Mouse (Mus musculus) liver, embryonic 11.5 days (tissue): ENCODE measurements at regions not wholly inside any gene's neighbourhood (a gene's known extent, or its start where the extent isn't known, plus 50 kb on each side); places are given as distances from the start of the nearest gene placed in this dataset.

ENCODE experiments used
- ATAC-seq: fragments of 200-750 bp; cut with Nextera tagmentation; replicated peaks from 2 replicates; pipeline ENCODE4 v1.8.0; 2017; ENCODE audit warnings: moderate number of reproducible peaks, mild to moderate bottlenecking, moderate TSS enrichment, moderate library complexity; ENCODE audit not compliant: low FRiP score
- DNase-seq: peaks from one replicate; pipeline ENCODE4 v3.0.0-alpha.2; 2017; ENCODE audit warnings: low spot score
- H3K27ac ChIP-seq: fragments of 300-500 bp; sonication (generic); 2 replicates; pipeline ENCODE4 v1.5.1; 2014; ENCODE audit warnings: mild to moderate bottlenecking, low read depth, low read length, control low read depth
- H3K27me3 ChIP-seq: fragments of 300-500 bp; sonication (generic); replicated peaks from 2 replicates; pipeline ENCODE4 v1.6.1; 2014; ENCODE audit warnings: low read length, mixed read lengths; ENCODE audit not compliant: control insufficient read depth, insufficient read depth
- H3K36me3 ChIP-seq: fragments of 300-500 bp; sonication (generic); 2 replicates; pipeline ENCODE4 v1.6.1; 2014; ENCODE audit warnings: mild to moderate bottlenecking, low read length, moderate library complexity, mixed read lengths; ENCODE audit not compliant: control insufficient read depth, insufficient read depth
- H3K4me1 ChIP-seq: fragments of 300-500 bp; sonication (generic); replicated peaks from 2 replicates; pipeline ENCODE4 v1.6.1; 2014; ENCODE audit warnings: low read length, mixed read lengths; ENCODE audit not compliant: control insufficient read depth, insufficient read depth
- H3K4me2 ChIP-seq: fragments of 300-500 bp; sonication (generic); 2 replicates; pipeline ENCODE4 v1.6.1; 2014; ENCODE audit warnings: mild to moderate bottlenecking, control low read depth, moderate library complexity
- H3K4me3 ChIP-seq: fragments of 300-500 bp; sonication (generic); 2 replicates; pipeline ENCODE4 v1.5.1; 2014; ENCODE audit warnings: low read depth, low read length, control low read depth
- H3K9ac ChIP-seq: fragments of 300-500 bp; sonication (generic); 2 replicates; pipeline ENCODE4 v1.6.1; 2014; ENCODE audit warnings: low read depth, low read length, control low read depth
- H3K9me3 ChIP-seq: fragments of 300-500 bp; sonication (generic); 2 replicates; pipeline ENCODE4 v1.6.1; 2016; ENCODE audit warnings: low read length, inconsistent platforms, mixed read lengths; ENCODE audit not compliant: control insufficient read depth
- WGBS: fragments of 180-500 bp; shearing (Covaris S2); extraction: QIAGEN DNeasy Blood & Tissue Kit; methylation state at CpG from one replicate; pipeline ENCODE4 v1.1.7; 2014; 5-methylcytosine and 5-hydroxymethylcytosine counted together

DNA sequence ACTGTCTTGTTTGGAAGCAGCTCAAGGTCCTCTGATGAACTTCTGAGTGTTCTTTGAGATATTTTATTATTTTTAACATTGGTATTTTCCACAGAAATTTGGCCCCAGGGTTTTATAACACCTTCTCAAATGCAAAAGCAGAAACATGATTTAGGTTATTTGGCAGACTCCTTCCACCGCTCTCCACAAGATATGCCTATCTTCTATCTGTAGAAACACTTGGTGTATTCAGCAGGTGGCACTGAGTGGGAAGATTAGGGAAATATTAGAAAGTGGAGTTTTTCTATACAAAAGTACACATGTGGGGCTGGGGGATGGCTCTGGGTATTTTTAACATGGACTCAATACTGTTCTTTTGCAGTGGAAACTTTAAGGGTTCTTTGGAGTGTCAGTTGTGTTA, 475.3 kb downstream of the Dach1 start:
- H3K9ac ChIP-seq: no peak overlapping the region
- no peak overlapping the region for H3K4me2 ChIP-seq
- no peak overlapping the region for H3K4me3 ChIP-seq
- H3K27ac ChIP-seq: no peak overlapping the region
- H3K9me3 ChIP-seq: no peaks in the 10 kb centered on the region
- DNase-seq (no peak), ATAC-seq (no peak)
- H3K27me3 ChIP-seq: no peaks in the 10 kb centered on the region
- no peaks in the 10 kb centered on the region for H3K36me3 ChIP-seq
- 92% methylated on average over 1 of the region's 1 CpGs for WGBS
- H3K4me1 ChIP-seq: no peaks in the 10 kb centered on the region

DNA sequence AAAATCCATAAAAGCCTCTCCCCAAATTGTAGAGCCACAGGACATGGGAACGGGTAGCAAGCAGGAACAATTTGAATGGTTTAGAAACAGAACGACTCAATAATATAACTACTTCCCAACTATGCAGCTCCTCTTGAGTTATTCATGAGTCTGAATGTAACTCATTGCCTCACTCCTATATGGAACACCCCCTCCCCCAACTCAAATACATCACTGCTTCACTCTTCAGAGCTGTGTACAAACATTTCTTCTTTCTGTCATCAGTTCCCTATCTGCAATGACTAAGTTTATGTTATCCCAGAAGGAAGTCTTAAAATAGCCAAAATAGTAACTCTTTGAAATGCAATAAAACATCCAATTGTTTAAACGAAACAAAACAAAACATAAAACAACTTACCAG, 484.9 kb downstream of the Dach1 start:
- H3K4me3 ChIP-seq: no peak overlapping the region
- WGBS: 81% methylated on average over 3 of the region's 3 CpGs
- no peaks in the 10 kb centered on the region for H3K4me1 ChIP-seq
- H3K9me3 ChIP-seq: no peaks in the 10 kb centered on the region
- H3K36me3 ChIP-seq: no peaks in the 10 kb centered on the region
- ATAC-seq (no peak), DNase-seq (no peak)
- no peak overlapping the region for H3K27ac ChIP-seq
- H3K9ac ChIP-seq: no peak overlapping the region
- H3K27me3 ChIP-seq: no peaks in the 10 kb centered on the region
- H3K4me2 ChIP-seq: no peak overlapping the region

DNA sequence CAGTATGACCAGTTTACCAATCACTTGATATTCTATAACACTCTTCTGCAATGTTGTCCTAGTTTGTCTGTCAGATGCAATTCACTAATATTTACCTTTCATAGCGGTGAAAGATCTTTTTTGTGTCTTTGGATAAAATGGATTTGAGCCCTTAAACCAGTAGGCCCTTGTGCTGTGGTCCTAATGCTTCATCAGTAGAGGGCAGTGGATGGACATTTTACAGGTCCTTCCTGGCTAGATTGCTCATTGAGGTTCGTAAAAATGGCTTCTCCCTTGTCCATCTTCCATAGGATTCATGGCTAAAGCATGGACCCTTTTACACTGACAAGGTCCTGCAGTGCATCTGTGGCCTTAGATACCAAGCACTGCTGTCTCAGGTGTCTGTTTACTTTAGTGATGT, 501.8 kb downstream of the Dach1 start:
- Histone ChIP-seq H3K4me2 (no peak overlapping the region), H3K27ac (no peak overlapping the region), H3K36me3 (no peaks in the 10 kb centered on the region), H3K27me3 (no peaks in the 10 kb centered on the region), H3K4me1 (no peaks in the 10 kb centered on the region), H3K9ac (no peak overlapping the region), H3K9me3 (no peaks in the 10 kb centered on the region), H3K4me3 (no peak overlapping the region)
- WGBS: 79% methylated on average over 2 of the region's 2 CpGs
- DNase-seq (no peak), ATAC-seq (no peak)

DNA sequence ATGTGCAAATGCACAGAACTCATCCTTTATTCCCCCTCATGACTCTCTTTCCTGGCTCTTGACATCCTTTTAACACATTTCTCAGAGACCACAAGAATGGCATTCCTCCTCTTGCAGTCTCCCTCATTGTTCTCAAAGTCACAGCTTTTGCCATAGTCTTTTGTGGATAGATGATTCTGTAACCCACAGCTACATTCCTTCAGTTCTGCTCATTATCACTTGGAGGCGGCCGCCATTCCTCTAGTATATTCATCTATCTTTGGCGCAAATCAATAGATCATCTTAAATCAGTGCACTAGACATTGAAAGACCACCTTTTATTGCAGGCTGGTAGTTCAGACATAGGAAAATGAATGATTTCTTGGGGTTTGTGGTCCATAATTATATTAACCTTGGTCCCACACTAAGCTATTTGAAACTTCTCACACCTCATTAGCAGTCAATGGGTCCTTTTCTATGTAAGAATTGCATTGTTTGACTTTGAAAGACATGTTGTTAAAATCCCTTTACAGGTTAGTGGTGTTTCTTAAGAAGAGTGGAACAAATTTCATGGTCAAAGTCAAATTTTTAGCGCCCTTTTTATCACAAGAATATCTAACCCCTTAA, 531.3 kb downstream of the Dach1 start:
- Histone ChIP-seq H3K9ac (no peak overlapping the region), H3K4me1 (no peaks in the 10 kb centered on the region), H3K27ac (no peak overlapping the region), H3K36me3 (no peaks in the 10 kb centered on the region), H3K9me3 (no peaks in the 10 kb centered on the region), H3K27me3 (no peaks in the 10 kb centered on the region), H3K4me3 (no peak overlapping the region), H3K4me2 (no peak overlapping the region)
- 81% methylated on average over 4 of the region's 4 CpGs for WGBS
- DNase-seq (no peak), ATAC-seq (no peak)

DNA sequence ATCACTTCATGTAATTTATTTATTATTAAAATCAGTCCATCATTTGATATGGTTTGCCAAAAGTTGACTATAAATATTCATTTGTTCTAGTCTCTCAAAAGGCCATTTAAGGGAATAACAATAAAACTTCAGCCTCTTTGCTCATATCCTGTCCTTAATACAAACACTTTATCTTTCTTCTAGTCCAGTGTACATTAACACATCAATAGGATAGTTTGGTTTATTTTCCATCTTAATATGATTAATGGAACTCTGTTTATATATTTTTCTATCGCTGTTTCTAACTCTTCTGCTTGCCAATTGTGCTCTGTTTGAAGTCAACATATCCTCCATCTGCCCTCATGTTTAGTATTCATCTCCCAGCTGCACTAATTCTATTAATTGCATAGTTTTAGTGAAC, 558.1 kb downstream of the Dach1 start:
- ATAC-seq: no peak
- H3K4me2 ChIP-seq: no peak overlapping the region
- no peaks in the 10 kb centered on the region for H3K9me3 ChIP-seq
- no peak overlapping the region for H3K27ac ChIP-seq
- DNase-seq: no peak
- H3K27me3 ChIP-seq: no peaks in the 10 kb centered on the region
- 75% methylated on average over 1 of the region's 1 CpGs for WGBS
- H3K4me3 ChIP-seq: no peak overlapping the region
- H3K9ac ChIP-seq: no peak overlapping the region
- no peaks in the 10 kb centered on the region for H3K36me3 ChIP-seq
- no peaks in the 10 kb centered on the region for H3K4me1 ChIP-seq

DNA sequence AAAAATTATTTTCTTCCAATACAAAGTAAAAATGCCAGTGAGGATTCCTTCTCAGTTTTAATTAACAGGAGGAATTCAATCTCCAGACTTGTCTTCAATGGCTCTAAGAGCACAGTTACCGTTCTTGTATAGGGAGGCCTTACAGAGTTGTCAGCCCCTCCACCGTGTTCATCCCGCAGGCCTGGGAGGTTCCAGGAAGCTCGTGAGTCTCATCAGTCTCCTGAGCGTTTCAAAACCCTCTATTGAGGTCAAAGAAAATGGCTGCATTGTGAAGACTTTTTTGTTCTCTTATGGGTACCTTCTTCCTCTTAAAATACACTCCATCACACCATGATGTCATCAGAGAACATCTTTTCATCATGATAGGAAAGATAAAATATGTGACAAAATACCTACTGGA, 572.9 kb downstream of the Dach1 start:
- ATAC-seq: no peak
- Histone ChIP-seq H3K9ac (no peak overlapping the region), H3K4me3 (no peak overlapping the region), H3K36me3 (no peaks in the 10 kb centered on the region), H3K9me3 (no peaks in the 10 kb centered on the region), H3K27me3 (no peaks in the 10 kb centered on the region), H3K4me2 (no peak overlapping the region), H3K4me1 (no peaks in the 10 kb centered on the region), H3K27ac (no peak overlapping the region)
- WGBS: 77% methylated on average over 5 of the region's 5 CpGs
- no peak for DNase-seq

DNA sequence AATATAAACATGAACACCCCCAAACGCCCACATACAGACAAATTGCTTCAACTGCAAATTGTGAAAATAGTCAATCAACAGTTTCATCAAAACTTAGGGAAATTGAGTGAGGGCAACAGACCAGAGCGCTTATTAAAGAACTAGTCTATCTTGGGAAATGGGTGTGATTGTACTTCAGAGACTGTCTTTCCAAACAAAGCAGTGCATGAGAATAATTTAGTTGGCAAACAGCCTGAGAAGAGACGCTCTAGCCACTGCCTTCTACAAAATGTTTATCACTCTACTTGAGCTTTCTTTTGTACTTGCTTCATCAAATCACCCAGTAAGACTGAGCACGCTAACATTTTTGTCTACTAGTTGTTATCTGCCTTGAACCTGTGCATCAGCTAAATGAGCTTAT, 581.0 kb downstream of the Dach1 start:
- no peak overlapping the region for H3K4me2 ChIP-seq
- no peaks in the 10 kb centered on the region for H3K36me3 ChIP-seq
- no peak for DNase-seq
- H3K27ac ChIP-seq: no peak overlapping the region
- no peaks in the 10 kb centered on the region for H3K4me1 ChIP-seq
- no peaks in the 10 kb centered on the region for H3K9me3 ChIP-seq
- H3K27me3 ChIP-seq: no peaks in the 10 kb centered on the region
- no peak overlapping the region for H3K9ac ChIP-seq
- no peak for ATAC-seq
- H3K4me3 ChIP-seq: no peak overlapping the region
- 80% methylated on average over 4 of the region's 4 CpGs for WGBS

DNA sequence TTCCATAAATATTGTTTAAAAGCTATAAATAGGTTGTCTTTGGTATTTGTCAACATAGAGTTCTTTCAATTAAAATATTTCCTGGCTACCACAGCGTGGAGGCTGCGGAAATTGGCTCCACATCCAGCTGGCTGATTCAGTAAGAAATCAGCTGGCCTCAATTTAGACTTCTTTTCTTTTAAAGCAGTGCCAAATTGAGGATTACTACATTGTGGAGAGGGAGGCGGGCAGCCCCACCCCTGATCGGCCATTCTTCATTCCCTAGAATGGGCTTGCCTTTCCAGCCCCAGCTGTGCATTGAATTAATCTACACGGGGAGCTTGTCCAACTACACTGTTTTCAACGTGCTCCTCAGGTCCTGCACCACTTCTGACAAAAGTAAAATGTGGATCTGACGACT, 581.4 kb downstream of the Dach1 start:
- 66% methylated on average over 7 of the region's 7 CpGs for WGBS
- no peak for DNase-seq
- no peak overlapping the region for H3K4me2 ChIP-seq
- no peak for ATAC-seq
- H3K27ac ChIP-seq: no peak overlapping the region
- H3K27me3 ChIP-seq: no peaks in the 10 kb centered on the region
- no peaks in the 10 kb centered on the region for H3K4me1 ChIP-seq
- no peaks in the 10 kb centered on the region for H3K9me3 ChIP-seq
- H3K9ac ChIP-seq: no peak overlapping the region
- no peak overlapping the region for H3K4me3 ChIP-seq
- no peaks in the 10 kb centered on the region for H3K36me3 ChIP-seq

DNA sequence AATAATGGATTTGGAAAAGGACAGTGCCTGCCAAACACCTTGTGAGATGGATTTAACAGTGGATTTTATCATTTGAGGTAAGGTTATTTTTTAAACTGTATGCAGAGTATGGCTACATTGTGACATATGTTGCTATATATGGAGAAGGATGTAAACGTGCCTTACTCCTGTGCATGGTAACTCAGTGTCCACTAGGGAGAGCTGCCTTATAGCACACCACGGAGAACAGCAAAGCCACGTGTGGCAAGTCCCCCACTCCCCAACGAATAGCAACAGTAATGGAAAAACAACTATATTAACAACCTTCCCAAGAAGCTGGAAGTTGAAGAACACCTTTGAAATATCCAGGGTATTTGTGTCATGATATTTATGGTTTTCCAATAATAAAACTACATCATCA, 582.6 kb downstream of the Dach1 start:
- no peak overlapping the region for H3K27ac ChIP-seq
- H3K4me1 ChIP-seq: no peaks in the 10 kb centered on the region
- ATAC-seq (no peak), DNase-seq (no peak)
- H3K9me3 ChIP-seq: no peaks in the 10 kb centered on the region
- H3K4me2 ChIP-seq: no peak overlapping the region
- no peaks in the 10 kb centered on the region for H3K27me3 ChIP-seq
- no peaks in the 10 kb centered on the region for H3K36me3 ChIP-seq
- H3K4me3 ChIP-seq: no peak overlapping the region
- 35% methylated on average over 4 of the region's 4 CpGs for WGBS
- H3K9ac ChIP-seq: no peak overlapping the region
